Mouse (Mus musculus) stomach, postnatal 0 days (tissue): ENCODE data around the gene 6030408B16Rik.

Experiments used
- CTCF ChIP-seq: IDR thresholded peaks from 2 replicates; pipeline ENCODE4 v1.5.1; 2016; ENCODE audit warnings: antibody characterized with exemption, low read depth, mild to moderate bottlenecking, moderate library complexity
- EP300 ChIP-seq: optimal IDR thresholded peaks from 2 replicates; pipeline ENCODE3; 2016; ENCODE audit warnings: antibody characterized with exemption

DNA sequence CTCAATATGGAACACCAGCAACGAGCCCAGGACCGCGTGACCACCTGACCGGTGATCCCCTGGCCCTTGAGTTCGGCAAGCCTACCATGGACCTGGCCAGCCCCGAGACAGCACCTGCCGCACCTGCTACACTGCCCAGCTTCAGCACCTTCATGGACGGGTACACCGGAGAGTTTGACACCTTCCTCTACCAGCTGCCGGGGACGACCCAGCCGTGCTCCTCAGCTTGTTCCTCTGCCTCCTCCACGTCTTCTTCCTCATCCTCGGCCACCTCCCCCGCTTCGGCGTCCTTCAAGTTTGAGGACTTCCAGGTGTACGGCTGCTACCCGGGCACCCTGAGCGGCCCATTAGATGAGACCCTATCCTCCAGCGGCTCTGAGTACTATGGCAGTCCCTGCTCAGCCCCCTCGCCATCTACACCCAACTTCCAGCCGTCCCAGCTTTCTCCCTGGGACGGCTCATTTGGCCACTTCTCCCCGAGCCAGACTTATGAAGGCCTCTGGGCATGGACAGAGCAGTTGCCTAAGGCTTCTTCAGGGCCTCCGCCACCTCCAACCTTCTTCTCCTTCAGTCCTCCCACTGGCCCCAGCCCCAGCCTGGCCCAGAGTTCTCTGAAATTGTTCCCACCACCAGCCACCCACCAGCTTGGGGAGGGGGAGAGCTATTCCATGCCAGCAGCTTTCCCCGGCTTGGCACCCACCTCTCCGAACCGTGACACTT, 22.8 kb upstream of the 6030408B16Rik start:
- TF ChIP-seq CTCF = no peak
- TF ChIP-seq EP300 = no peak
